Mouse (Mus musculus): Measurements from ENCODE around the gene Nptx1. TPM values are rescaled to one million over a fixed set of nuclear protein-coding genes. Genes with fewer than 3 reads are reported as not detected.

Gene Nptx1
- total RNA-seq, 2 experiments from 2014 or later, result 388 to 423 TPM

DNA sequence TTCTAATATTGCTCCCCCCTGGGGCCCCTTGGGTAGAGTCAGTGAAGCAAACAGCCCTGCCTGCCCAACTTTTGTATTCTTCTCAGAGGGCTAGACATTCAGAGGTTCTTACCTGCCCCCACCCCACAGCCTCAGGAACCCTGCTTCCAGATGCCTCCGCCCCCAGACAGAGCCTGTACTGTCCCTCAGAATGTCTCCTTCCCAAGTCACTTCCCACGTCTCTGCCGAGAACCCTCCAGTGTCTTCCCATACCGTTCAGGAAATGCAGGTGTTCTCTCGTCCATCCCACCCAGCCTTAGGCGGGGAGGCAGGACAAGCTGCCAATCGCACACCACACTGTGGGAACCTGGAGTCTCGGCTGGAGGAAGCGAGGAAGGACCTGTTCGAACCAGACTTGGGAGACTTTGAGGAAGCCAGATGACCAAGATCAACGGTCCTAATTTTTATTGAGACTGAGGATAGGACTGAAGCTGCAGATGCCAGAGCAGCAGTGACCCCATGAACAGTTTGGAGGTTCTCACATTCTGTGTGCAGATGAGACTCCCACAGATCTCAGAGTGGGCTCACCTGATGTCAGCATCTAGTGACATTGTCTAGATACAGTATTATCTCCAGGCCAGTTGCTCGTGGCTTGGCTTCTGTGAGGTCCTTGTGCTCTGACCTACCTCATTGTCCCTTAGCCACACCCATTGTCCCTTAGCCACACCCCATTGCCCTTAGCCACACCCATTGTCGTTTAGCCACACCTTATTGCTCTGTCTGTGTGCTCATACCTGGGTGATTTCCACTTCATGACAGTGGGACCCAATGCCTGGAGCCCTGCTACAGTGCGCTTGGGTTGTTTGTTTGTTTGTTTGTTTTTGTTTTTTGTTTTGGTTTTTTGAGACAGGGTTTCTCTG is 21.2 kb downstream of the Nptx1 start:
- no peak for DNase-seq (ENCODE audit: extremely low spot score in 1 of 2, low spot score in 1 of 2)

GRCm38 (mm10) chr11:119524545-119524949 is 23.0 kb downstream of the Nptx1 start:
- peak in 1 of 2 experiments; percentile 71 for DNase-seq (ENCODE audit: extremely low spot score in 1 of 2, low spot score in 1 of 2)

DNA sequence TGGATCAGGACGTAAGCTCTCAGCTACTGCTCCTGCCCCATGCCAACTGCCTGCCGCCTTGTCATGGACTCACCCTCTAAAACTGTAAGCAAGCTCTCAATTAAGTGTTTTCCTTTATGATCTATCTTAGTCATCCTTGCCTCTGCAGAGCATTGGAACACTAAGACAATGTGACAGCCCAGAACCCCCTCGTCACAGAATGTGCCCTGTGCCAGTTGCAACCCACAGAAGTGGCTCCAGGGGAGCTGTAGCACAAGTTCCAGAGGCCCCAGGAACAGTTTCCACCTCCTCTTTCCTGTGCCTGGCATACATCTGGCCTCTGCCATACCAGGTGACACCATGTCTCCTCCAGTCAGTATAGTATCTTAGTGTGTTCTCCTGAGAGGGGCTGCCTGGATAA is 24.2 kb downstream of the Nptx1 start:
- DNase-seq (ENCODE audit: extremely low spot score in 1 of 2, low spot score in 1 of 2), result no peak

DNA sequence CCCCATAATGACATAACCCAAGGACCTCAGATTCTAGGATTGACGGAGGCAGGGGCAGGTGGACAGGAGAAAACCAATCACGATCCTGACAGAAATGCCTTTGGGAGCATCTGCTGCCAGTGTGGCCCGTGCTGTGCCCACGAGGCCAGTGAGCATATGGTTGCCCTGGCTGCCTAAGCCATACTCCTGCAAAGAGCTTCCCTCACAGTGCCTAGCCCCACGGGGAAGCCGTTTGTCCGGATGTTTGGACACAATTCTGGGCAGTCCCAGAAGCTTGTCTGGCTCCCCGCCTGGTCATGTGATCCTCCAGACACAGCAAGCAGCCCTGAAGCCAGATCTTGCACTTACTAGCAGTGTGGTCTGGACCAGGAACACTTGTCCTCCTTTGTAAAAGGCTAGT is 24.8 kb downstream of the Nptx1 start:
- DNase-seq (ENCODE audit: extremely low spot score in 1 of 2, low spot score in 1 of 2), result no peak

GRCm38 (mm10) chr11:119521920-119522710 is 25.4 kb downstream of the Nptx1 start:
- no peak for DNase-seq (ENCODE audit: extremely low spot score in 1 of 2, low spot score in 1 of 2)

DNA sequence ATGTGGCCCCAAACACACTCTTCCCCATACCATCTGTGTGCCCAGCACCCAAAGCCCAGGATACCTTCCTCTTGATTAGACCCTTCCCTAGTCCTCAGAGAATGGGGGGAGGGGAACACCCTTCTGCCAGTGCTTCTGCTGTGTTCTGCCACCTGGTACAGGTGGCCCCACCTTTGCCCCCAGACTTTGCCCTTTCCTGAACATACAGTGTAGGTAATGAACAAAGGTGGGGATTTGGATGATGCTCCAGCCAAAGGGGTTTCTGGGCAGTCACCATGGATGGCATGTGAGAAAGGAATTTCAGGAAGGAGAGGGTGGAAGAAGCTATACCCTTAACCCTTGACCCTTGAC is 26.9 kb downstream of the Nptx1 start:
- DNase-seq (ENCODE audit: extremely low spot score in 1 of 2, low spot score in 1 of 2), result no peak

DNA sequence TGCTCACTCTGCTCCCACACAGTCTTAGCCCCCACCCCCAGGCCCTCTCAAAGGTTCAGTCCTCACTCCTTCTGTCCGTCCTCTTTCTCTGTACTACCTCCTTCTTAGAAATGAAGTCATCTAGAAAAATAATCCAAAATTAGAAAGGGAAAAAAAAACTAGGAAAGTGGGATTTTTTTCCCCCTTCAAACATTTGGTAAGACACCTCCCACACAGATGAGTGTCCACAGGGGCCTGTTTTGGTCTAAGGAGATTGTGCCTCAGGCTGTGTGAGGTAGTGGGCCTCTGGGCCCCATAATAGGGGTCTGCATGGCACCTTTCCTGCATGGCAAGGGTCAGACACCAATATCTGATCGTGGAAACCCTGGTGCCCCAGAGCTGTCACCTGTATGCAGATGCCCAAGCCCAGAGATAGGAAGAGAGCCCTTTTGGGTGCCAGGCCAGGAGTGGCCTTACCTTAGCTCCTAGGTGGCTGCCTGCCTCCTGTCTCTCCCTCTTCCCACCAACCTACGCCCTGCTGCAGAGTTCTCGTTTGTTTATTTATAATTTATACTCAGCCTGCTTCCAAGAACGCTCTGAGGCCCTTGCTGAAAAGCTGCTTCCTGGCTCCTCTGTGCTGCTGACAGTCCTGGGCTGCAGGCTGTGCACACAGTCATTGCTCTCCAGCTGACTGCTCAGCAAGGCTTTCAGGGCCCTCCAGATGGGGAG is 27.4 kb downstream of the Nptx1 start:
- DNase-seq (ENCODE audit: extremely low spot score in 1 of 2, low spot score in 1 of 2), result no peak

GRCm38 (mm10) chr11:119519387-119519786 is 28.2 kb downstream of the Nptx1 start:
- no peak for DNase-seq (ENCODE audit: extremely low spot score in 1 of 2, low spot score in 1 of 2)

DNA sequence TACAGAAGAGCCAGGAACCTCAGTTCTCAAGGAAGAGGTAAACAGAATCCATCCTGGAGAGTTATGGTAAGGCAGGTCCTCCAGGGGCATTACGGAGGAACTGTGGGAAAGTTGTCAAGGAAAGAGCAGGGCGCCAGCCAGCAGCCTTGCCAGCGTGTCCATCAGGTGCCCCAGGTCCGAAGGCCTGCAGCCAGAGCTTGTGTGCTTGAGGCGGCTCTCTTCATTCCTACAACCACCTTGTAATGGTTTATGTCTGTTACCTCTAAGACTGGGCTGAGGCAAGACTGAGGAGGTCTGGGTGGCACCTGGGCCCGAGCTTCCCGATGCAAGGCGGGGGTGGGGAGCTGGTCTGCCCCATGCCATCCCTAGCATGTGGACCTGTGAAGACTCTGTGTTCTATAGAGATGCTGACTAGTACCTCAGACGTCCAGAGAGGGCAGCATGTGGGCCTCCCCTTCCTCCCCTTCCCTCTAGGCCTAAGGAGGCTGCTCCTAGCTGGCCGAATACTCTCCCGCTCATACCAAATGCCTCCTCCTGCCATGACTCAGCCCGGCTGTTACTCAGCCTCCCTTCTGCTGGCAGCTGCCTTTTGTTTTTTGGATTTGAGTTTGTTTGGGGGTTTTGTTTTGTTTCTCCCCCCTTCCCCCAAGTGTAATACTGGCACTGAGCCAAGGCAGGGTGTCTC is 30.7 kb downstream of the Nptx1 start:
- no peak for DNase-seq (ENCODE audit: extremely low spot score in 1 of 2, low spot score in 1 of 2)

DNA sequence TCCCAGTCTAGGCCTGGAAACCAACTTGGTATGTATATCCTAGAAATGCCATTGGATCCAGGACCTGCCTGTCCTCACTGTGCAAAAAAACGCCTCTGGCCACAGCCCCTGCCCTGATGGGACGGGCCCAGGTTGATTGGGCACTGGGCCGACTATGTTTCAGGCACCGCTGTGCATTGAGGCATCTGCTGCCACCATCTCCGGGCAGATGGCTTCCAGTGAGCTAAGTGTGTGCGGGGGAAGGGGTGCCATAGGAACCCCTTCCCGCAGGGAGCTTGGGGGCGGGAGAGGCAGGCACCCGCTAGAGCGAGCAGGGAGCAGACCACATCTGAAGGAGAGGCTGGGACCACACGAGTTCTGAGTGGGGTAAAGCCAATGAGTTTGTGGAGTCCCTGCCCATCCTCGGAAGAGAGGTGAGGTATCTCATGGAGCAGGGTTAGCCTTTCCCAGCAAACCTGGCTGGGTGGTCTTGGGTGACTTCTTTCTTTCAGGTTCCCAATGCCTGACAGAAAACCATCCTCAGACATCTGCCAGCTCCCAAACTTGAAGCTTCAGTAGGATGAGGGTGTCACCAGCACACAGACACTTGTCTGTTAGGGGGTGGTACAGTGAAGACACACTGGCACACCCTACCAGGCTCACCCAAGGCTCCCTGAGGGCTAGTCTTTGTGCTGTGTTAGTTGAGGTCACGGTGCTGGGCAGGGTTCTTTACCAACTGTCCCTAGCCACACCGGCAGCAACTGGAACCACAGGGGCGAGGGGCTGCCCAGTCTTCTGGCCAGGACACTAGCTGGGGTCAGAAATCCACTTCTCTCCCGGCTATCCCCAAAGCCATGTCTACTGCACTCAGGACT is 31.5 kb downstream of the Nptx1 start:
- peak in 1 of 2 experiments; percentile 44 for DNase-seq (ENCODE audit: extremely low spot score in 1 of 2, low spot score in 1 of 2)

DNA sequence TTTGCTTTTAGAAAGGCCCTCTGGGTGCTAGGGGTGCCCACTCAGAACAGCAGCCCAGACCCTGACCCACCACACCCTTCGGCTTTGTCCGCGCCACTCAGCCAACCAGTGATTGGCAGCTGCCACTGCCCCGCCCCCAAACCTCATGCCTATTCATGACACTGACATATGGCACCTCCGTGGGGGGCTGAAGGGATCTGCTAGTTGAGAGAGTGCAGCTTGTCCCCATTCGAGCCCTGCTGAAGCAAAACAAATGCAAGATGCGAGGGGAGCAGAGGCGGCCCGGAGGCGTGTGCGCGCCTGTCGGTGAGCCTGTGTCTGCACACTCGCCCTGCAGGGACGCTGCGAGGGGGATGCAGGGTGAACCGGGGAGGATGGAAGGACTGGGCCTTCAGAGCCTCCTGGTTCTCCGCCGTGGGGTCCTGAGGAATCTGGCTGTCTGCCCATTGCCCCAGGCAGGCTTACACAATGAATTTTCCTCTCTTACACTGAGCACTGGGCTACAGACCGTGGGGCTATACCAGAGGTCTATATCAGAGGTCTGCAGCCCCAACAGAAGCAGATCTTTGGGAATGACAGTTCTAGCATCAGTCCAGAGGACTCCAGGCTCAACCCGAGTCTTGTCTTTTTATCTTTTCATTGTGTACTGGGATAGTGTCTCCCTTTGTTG is 32.5 kb downstream of the Nptx1 start:
- DNase-seq (ENCODE audit: extremely low spot score in 1 of 2, low spot score in 1 of 2), result peak; percentile 52 to 68

DNA sequence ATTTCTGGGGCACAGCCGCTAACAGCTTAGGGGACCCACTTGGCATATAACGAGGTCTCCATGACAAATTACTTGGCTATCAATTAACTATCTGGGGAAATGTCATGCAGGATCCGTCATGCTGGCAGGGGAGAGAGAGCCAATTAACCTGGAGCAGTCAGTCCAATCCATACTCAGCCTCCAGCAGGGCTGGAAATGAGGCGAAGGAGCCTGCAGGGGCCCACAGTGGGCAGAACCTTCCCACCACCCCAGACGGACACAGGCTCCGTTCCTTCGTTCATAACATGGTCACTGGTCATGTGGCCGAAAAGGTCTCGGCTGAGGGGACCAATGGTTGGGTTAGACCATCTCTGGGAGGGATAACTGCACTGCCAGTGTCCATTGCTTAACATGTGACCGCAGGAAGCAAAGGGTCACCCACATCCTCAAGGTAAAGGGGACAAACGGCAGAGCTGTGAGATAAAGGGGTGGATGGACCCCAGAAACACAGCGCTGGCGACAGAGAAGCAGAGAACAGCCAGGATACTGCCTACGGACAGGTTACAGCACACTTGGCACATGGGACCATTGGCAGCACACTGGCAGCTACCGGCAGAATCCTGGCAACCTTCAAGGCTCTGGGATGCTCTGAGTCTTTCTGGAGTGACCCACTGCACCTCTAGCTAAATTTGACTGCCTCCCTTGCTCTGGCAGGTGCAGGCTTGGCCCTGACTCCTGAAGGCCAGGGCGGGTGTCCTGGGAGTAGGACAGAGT is 33.3 kb downstream of the Nptx1 start:
- DNase-seq (ENCODE audit: extremely low spot score in 1 of 2, low spot score in 1 of 2), result no peak

GRCm38 (mm10) chr11:119513038-119513659 is 34.4 kb downstream of the Nptx1 start:
- DNase-seq (ENCODE audit: extremely low spot score in 1 of 2, low spot score in 1 of 2), result no peak

DNA sequence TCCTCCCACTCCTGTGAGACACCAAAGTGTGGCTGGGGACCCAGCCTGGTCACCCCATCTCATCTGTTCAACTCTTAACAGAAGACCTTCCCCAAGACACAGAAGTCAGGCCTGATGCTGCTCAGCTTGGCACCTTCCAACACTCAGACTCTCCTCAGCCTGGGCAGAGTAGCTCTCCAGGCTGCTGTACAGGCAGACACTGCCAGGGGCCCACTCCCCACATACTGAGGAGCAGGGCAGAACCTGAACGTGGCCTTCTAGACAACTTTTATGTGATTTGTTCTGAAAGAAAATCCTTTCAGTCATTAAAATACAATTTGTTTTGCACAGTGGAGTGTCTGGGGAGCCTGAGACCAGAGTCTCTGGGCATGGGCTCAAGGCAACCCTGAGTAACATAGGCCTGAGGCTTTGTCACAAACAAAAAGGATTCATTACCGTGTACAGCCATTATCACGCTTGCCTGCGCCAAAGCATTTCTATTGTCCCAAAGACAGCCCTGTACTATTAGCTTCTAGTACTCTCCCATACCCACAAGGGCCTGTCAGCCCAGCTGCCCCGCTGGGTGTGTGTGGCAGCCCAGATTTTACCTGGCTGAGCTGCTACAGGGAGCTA is 38.3 kb downstream of the Nptx1 start:
- DNase-seq (ENCODE audit: extremely low spot score in 1 of 2, low spot score in 1 of 2), result no peak

GRCm38 (mm10) chr11:119507772-119508171 is 39.8 kb downstream of the Nptx1 start:
- DNase-seq (ENCODE audit: extremely low spot score in 1 of 2, low spot score in 1 of 2), result no peak

GRCm38 (mm10) chr11:119506386-119506785 is 41.2 kb downstream of the Nptx1 start:
- DNase-seq (ENCODE audit: extremely low spot score in 1 of 2, low spot score in 1 of 2), result no peak

DNA sequence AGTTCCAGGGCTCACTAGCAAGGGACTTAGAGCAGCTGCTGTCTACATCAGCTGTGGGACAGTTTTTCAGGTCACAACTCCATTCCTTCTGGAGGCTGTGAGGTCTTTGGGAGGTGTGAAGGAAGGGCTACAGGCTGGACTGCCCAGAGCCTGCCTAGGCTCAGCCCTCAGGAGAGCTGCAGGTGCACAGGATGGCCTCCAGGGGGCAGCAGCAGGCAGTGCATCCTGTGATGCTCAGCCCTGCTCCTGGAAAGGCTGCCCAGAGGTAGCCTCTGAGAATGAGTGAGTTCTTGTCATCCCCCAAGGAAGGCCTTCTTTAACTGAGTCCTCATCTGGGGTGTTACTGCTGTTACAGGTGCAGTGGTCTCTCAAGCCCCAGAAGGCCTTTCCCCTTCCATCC is 43.9 kb downstream of the Nptx1 start:
- peak; percentile 80 to 90 for DNase-seq (ENCODE audit: extremely low spot score in 1 of 2, low spot score in 1 of 2)
